Mouse (Mus musculus): ENCODE data around the gene Ttc12. TPM values are rescaled to one million over a fixed set of nuclear protein-coding genes. Genes with fewer than 3 reads are reported as not detected.

Gene Ttc12
- polyA plus RNA-seq, 1 experiment = not detected

- Histone ChIP-seq H3K36me3 (ENCODE audit: control insufficient read depth) (no peaks in the 10 kb centered on the region), H3K9me3 (ENCODE audit: control insufficient read depth, low read length) (no peaks in the 10 kb centered on the region), H3K27me3 (ENCODE audit: control insufficient read depth) (no peaks in the 10 kb centered on the region), H3K4me1 (ENCODE audit: control insufficient read depth) (no peaks in the 10 kb centered on the region), H3K4me3 (replicated peaks) (no peak overlapping the region)
- no peak for TF ChIP-seq GATA1 (IDR thresholded peaks at IDR 0.05; ENCODE audit: low read length)
- TF ChIP-seq TAL1 (IDR thresholded peaks at IDR 0.05; ENCODE audit: low read length) = no peak
Observed at GRCm38 (mm10) chr9:49425585-49425984, 60.4 kb downstream of the Ttc12 start.

DNA sequence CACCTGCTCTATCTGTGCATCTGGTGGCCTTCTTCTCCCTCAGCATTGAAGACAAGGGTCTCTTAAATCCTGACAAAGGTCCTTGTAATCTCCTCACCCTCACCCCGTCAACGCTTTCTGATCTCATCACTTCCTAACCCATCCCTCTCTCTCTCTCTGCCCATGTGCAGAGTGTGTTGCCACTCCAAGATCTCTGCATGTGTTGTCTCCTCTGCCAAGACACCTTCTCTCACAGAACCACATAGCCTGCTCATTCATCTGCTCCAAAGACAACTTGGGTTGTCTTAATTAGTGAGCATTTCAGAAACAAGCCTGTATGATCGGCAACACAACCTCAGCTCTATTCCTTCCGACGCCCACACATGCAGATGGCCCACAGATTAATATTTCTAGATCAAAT is 62.2 kb downstream of the Ttc12 start:
- H3K4me1 ChIP-seq (ENCODE audit: control insufficient read depth) = no peaks in the 10 kb centered on the region
- H3K4me3 ChIP-seq (replicated peaks) = no peak overlapping the region
- H3K27me3 ChIP-seq (ENCODE audit: control insufficient read depth) = no peaks in the 10 kb centered on the region
- no peaks in the 10 kb centered on the region for H3K36me3 ChIP-seq (ENCODE audit: control insufficient read depth)
- H3K9me3 ChIP-seq (ENCODE audit: control insufficient read depth, low read length) = no peaks in the 10 kb centered on the region
- TF ChIP-seq TAL1 (IDR thresholded peaks at IDR 0.05; ENCODE audit: low read length) (no peak), GATA1 (IDR thresholded peaks at IDR 0.05; ENCODE audit: low read length) (no peak)

- no peaks in the 10 kb centered on the region for H3K36me3 ChIP-seq (ENCODE audit: control insufficient read depth)
- H3K4me1 ChIP-seq (ENCODE audit: control insufficient read depth) = no peaks in the 10 kb centered on the region
- no peaks in the 10 kb centered on the region for H3K9me3 ChIP-seq (ENCODE audit: control insufficient read depth, low read length)
- H3K4me3 ChIP-seq (replicated peaks) = no peak overlapping the region
- no peaks in the 10 kb centered on the region for H3K27me3 ChIP-seq (ENCODE audit: control insufficient read depth)
- TF ChIP-seq GATA1 (IDR thresholded peaks at IDR 0.05; ENCODE audit: low read length) = no peak
- no peak for TF ChIP-seq TAL1 (IDR thresholded peaks at IDR 0.05; ENCODE audit: low read length)
Observed at GRCm38 (mm10) chr9:49410621-49411020, 75.4 kb downstream of the Ttc12 start.

DNA sequence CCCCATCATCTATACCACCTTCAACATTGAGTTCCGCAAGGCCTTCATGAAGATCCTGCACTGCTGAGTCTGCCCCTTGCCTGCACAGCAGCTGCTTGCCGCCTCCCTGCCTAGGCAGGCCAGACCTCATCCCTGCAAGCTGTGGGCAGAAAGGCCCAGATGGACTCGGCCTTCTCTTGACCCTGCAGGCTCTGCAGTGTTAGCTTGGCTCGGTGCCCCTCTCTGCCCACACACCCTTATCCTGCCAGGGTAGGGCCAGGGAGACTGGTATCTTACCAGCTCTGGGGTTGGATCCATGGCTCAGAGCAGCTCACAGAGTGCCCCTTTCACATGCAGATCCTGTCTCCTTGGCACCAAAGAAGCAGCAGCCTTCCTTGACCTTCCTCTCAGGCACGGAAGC is 79.0 kb downstream of the Ttc12 start:
- Histone ChIP-seq H3K4me3 (replicated peaks) (no peak overlapping the region), H3K4me1 (ENCODE audit: control insufficient read depth) (no peaks in the 10 kb centered on the region), H3K9me3 (ENCODE audit: control insufficient read depth, low read length) (no peaks in the 10 kb centered on the region; the same call in 1 of the 2 replicates), H3K36me3 (ENCODE audit: control insufficient read depth) (no peaks in the 10 kb centered on the region), H3K27me3 (ENCODE audit: control insufficient read depth) (no peaks in the 10 kb centered on the region)
- TF ChIP-seq TAL1 (IDR thresholded peaks at IDR 0.05; ENCODE audit: low read length) = no peak
- no peak for TF ChIP-seq GATA1 (IDR thresholded peaks at IDR 0.05; ENCODE audit: low read length)

- peaks cover 3% of the 10 kb centered on the region; the same call in 1 of the 2 replicates for H3K9me3 ChIP-seq (ENCODE audit: control insufficient read depth, low read length)
- no peaks in the 10 kb centered on the region for H3K27me3 ChIP-seq (ENCODE audit: control insufficient read depth)
- no peaks in the 10 kb centered on the region for H3K36me3 ChIP-seq (ENCODE audit: control insufficient read depth)
- no peaks in the 10 kb centered on the region for H3K4me1 ChIP-seq (ENCODE audit: control insufficient read depth)
- no peak overlapping the region for H3K4me3 ChIP-seq (replicated peaks)
- TF ChIP-seq GATA1 (IDR thresholded peaks at IDR 0.05; ENCODE audit: low read length) (no peak), TAL1 (IDR thresholded peaks at IDR 0.05; ENCODE audit: low read length) (no peak)
Observed at GRCm38 (mm10) chr9:49403711-49404110, 82.3 kb downstream of the Ttc12 start.

DNA sequence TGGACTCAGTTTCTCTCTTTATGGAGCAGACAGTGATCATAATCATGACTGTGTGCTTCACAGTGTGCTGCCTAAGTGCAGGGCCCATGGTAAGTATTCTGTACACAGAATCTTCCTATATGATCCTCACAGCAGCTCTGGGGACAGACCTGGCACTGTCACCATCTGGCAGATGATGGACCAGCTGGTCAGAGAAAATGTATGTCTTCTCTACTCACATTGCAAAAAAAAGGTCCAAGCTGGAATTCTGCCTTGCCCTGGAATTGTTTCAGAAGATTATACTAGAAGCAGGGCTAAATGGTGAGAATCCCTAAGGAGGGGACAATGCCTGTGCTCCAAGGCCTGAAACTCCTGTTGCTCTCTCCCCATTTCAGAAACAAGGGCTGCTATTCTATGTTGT is 90.0 kb downstream of the Ttc12 start:
- H3K27me3 ChIP-seq (ENCODE audit: control insufficient read depth) = no peaks in the 10 kb centered on the region
- no peaks in the 10 kb centered on the region for H3K36me3 ChIP-seq (ENCODE audit: control insufficient read depth)
- TF ChIP-seq TAL1 (IDR thresholded peaks at IDR 0.05; ENCODE audit: low read length) (no peak), GATA1 (IDR thresholded peaks at IDR 0.05; ENCODE audit: low read length) (no peak)
- 0 out of 2 replicates have a peak, but pooled peaks cover 3% of the 10 kb centered on the region for H3K9me3 ChIP-seq (ENCODE audit: control insufficient read depth, low read length)
- no peaks in the 10 kb centered on the region for H3K4me1 ChIP-seq (ENCODE audit: control insufficient read depth)
- H3K4me3 ChIP-seq (replicated peaks) = no peak overlapping the region

GRCm38 (mm10) chr9:49392242-49392641 is 93.8 kb downstream of the Ttc12 start:
- Histone ChIP-seq H3K4me3 (replicated peaks) (no peak overlapping the region), H3K36me3 (ENCODE audit: control insufficient read depth) (no peaks in the 10 kb centered on the region), H3K9me3 (ENCODE audit: control insufficient read depth, low read length) (no peaks in the 10 kb centered on the region), H3K27me3 (ENCODE audit: control insufficient read depth) (no peaks in the 10 kb centered on the region), H3K4me1 (ENCODE audit: control insufficient read depth) (no peaks in the 10 kb centered on the region)
- no peak for TF ChIP-seq TAL1 (IDR thresholded peaks at IDR 0.05; ENCODE audit: low read length)
- TF ChIP-seq GATA1 (IDR thresholded peaks at IDR 0.05; ENCODE audit: low read length) = no peak

Other genes starting within 250 kb of the Ttc12 start
- not detected in 2 replicates for gene Gm4894, start 235.7 kb downstream of the Ttc12 start, polyA plus RNA-seq (2012)
- not detected in 2 replicates for gene Drd2, start 145.6 kb downstream of the Ttc12 start, polyA plus RNA-seq (2012)
- gene Ankk1, start 59.2 kb downstream of the Ttc12 start, polyA plus RNA-seq (2012) = not detected in 2 replicates

Measured in erythroblast, embryonic 14.5 days (primary cell).